Mouse (Mus musculus): ENCODE measurements at regions not wholly inside any gene's neighbourhood (a gene's known extent, or its start where the extent isn't known, plus 50 kb on each side); places are given as distances from the start of the nearest gene placed in this dataset.

DNA sequence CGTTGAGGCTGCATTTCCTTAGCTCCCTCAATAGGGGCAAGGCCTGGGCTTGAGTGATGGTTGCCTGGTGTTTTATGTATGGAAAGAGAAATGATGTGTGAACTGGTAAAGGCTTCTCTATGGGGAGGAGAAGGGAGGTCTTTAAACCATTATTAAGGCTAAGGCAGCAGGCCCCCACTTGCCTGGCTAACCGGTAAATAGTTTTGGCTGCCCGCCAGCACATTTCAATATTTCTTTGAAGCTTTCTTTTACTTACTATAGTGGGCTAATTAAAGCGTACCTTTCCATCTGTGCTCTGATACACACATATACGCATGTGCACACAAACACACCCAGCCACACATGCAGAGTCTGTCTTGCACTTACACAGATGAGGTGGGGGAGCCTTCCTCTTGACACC, 123.9 kb upstream of the Slc35b3 start:
- peak in 1 of 2 experiments; percentile 13 for DNase-seq

DNA sequence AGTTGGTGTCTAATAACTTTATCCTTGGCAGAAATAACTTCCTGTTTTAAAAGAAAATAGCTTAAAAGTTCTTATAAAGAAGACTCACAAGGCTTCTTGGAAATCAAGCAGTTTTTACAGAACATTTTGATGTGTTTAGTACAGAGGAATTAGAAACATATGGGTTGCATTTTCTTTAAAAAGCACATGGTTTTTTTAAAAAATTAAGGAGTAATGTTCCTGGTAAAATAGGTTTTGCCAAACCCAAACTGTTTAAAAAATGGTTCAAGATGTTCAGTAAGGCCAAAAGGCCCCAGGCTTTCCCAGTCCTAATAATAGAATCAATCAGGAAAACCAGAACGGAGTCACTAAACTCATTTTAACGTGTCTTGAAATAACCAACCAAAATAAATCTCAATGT, 113.5 kb upstream of the Slc35b3 start:
- DNase-seq, result no peak

DNA sequence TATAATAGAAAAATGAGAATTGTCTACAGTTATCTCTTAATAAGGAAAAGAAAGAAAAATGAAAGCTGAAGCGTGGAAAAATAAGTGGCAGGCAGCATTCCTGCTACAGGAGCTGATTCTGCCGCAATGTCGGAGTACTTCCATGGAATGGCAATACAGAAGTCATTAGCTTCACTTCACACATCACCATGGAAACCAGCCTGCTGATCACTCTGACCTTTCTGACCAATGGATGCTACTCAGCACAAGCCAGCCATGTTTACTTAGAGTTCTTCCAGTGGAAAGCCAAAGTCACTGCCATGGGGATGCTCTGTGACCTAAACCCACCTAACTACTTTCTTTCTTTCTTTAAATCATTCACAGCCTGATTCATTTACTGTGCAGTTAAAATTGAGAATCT, 71.6 kb upstream of the Slc35b3 start:
- DNase-seq, result no peak

DNA sequence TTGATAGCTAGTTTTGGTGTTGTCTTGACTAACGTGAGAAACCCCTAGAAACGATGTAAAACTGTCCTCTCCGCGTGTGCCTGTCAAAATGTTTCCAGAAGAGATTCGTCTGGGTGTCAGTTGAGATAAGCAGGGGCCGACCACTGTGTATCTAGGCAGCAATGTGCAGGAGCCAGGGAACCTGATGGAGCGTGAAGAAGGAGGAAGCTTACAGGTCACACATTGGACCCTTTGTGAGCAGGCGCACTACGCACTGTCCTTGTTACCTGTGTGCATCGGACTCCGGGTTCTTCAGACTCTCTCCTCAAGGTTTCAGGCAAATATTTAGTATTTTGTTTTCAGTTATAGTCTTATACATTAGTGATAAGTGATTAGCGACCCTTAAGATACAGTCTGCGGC, 59.5 kb upstream of the Slc35b3 start:
- no peak for DNase-seq

DNA sequence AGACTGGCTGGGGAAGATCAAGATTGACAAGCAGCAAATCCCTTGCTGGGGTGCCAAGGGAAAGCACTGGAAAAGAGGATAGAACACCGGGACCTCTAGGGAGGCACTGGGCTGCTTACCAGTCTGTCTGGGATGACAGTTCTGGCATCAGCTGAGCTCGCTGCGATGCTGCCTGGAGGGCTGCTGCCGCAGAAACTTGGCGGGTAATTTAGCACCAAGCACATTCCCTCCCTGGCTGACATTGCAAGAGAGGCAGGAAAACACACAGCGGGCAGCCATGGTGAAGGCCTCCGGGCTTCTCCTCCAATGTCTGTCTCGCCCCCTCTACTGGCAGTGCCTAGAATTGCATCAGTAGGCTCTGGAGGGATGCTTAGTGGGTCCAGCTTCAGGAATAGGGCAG, 51.0 kb upstream of the Slc35b3 start:
- DNase-seq, result peak; percentile 88
